Mouse (Mus musculus) heart, adult 2 months (tissue): Measurements from ENCODE around the gene Sfmbt1. TPM values are rescaled to one million over a fixed set of nuclear protein-coding genes. Genes with fewer than 3 reads are reported as not detected.
"Not testable (repeated sequence)": the region's sequence is repeated elsewhere in the genome, so short reads cannot be mapped to it uniquely, and the experiment has no call there.

ENCODE experiments used
- DNase-seq, 2 experiments: peaks; one replicate each; pipeline ENCODE4 v3.0.0; 2021
- H3K27ac ChIP-seq: fragments of 200-600 bp; 2 replicates; pipeline ENCODE4 v1.8.1; 2022
- H3K27me3 ChIP-seq: fragments of 200-500 bp; 2 replicates; pipeline ENCODE4 v1.6.1; 2012; ENCODE audit warnings: mild to moderate bottlenecking, low read length, inconsistent platforms, mixed read lengths; ENCODE audit not compliant: control insufficient read depth, insufficient read depth
- H3K36me3 ChIP-seq: fragments of 200-500 bp; 2 replicates; pipeline ENCODE4 v1.6.1; 2012; ENCODE audit warnings: low read length, inconsistent platforms; ENCODE audit not compliant: control insufficient read depth, insufficient read depth
- H3K4me1 ChIP-seq: fragments of 200-500 bp; 2 replicates; pipeline ENCODE4 v1.6.1; 2011; ENCODE audit warnings: low read length; ENCODE audit not compliant: control insufficient read depth, insufficient read depth
- H3K4me3 ChIP-seq: fragments of 200-600 bp; 2 replicates; pipeline ENCODE4 v1.8.1; 2022
- H3K79me2 ChIP-seq: fragments of 200-500 bp; replicated peaks from 2 replicates; pipeline ENCODE4 v1.6.1; 2012; ENCODE audit warnings: mild to moderate bottlenecking, inconsistent platforms, low read length, moderate library complexity, mixed read lengths; ENCODE audit not compliant: control insufficient read depth, insufficient read depth
- H3K9ac ChIP-seq: fragments of 200-500 bp; 2 replicates; pipeline ENCODE4 v1.6.1; 2012; ENCODE audit warnings: low read depth, mild to moderate bottlenecking, control low read depth, inconsistent platforms, low read length, mixed read lengths
- CTCF ChIP-seq: fragments of 200-600 bp; IDR thresholded peaks from 2 replicates; pipeline ENCODE4 v1.8.1; 2022; ENCODE audit warnings: antibody characterized with exemption, mild to moderate bottlenecking, moderate library complexity
- EP300 ChIP-seq: fragments of 200-500 bp; IDR thresholded peaks from 2 replicates; pipeline ENCODE4 v1.6.1; 2011; ENCODE audit warnings: low read depth, low read length, control low read depth; ENCODE audit not compliant: insufficient read depth
- POLR2A ChIP-seq: fragments of 200-500 bp; IDR thresholded peaks from 2 replicates; pipeline ENCODE4 v1.6.1; 2011; ENCODE audit warnings: mild to moderate bottlenecking, low read depth, low read length, control low read depth; ENCODE audit not compliant: insufficient read depth
- WGBS: fragments of 180-500 bp; shearing (Covaris S2); methylation state at CpG from one replicate; pipeline ENCODE4 v1.1.7; 2018; 5-methylcytosine and 5-hydroxymethylcytosine counted together
- intact Hi-C: fragments of 180-260 bp; cut with DNase I; formaldehyde crosslinking; loops from one replicate; pipeline ENCODE4 v1.15.1; 2025
- polyA plus RNA-seq: library from polyadenylated mRNA; depleted of rRNA; stranded (reverse); fragments of >200 nt; gene quantifications from 2 replicates; pipeline ENCODE4 v1.2.3, GENCODE M21; 2012
- total RNA-seq, 2 experiments: library from RNA; stranded (reverse); gene quantifications; 2 replicates each; pipeline ENCODE4 v1.2.3; 2021

The Sfmbt1 gene
- total and polyA plus RNA-seq, 3 experiments = 1.6 to 14.2 (median 12.9) TPM

DNA sequence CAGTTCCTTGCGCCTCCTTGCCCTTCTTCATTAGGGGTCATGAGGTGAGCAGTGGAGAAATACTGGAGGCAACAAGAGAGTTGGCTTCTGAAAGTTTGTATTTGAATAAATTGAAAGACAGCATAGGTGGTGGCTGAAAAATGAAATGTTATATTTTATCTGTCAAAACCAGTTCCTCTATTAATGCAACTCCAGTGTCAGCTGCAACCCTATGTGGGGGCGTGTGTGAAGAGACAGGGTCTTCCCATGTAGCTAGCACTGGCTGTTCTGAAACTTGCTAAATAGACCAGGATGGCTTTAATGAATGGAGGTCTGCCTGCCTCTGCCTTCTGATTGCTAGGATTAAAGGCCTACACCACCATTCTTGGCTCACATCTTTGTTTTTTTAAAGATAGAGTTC, 2.8 kb upstream of the Sfmbt1 start:
- Histone ChIP-seq H3K4me3 (no peak overlapping the region), H3K27me3 (no peaks in the 10 kb centered on the region), H3K36me3 (peaks cover under 1% of the 10 kb centered on the region; the same call in 1 of the 2 replicates), H3K27ac (no peak overlapping the region), H3K79me2 (no peaks in the 10 kb centered on the region), H3K4me1 (peaks cover under 1% of the 10 kb centered on the region), H3K9ac (no peak overlapping the region)
- WGBS = 99% methylated on average over 2 of the region's 2 CpGs
- intact Hi-C loops = loop anchor here (10.0 kb wide), 1 partner anchor 233 kb away; the partner anchor contains the start of gene Itih1
- TF ChIP-seq CTCF (no peak), POLR2A (no peak), EP300 (no peak)
- DNase-seq = no peak

DNA sequence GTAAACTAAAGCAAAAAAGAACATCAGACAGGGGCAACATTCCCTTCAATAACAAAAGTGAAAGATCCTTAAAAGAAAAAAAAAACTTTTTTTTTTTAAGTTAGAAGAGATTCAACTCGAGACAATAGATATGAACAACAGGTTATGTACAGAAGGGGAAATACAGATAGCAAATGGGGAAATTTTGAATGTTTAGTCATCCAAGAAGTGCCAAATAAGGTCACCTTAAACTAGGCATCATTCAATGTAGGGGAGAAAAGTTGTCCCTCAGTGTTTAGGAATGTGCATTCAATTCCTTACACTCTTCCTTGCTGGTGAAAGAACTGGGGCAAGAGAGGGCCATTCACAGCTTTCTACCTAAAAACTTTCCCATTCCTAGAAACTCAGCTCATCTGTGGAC, 880 bp upstream of the Sfmbt1 start:
- WGBS = 60% methylated on average over 1 of the region's 1 CpGs
- no peaks in the 10 kb centered on the region for H3K79me2 ChIP-seq
- H3K4me1 ChIP-seq = peaks cover 4% of the 10 kb centered on the region
- no peak overlapping the region for H3K27ac ChIP-seq
- H3K36me3 ChIP-seq = peaks cover 3% of the 10 kb centered on the region; the same call in 1 of the 2 replicates
- no peak overlapping the region for H3K9ac ChIP-seq
- intact Hi-C loops = loop anchor here (10.0 kb wide), 1 partner anchor 231 kb away; the partner anchor contains the start of gene Itih1
- no peak for TF ChIP-seq EP300
- DNase-seq = no peak
- no peaks in the 10 kb centered on the region for H3K27me3 ChIP-seq
- H3K4me3 ChIP-seq = no peak overlapping the region

DNA sequence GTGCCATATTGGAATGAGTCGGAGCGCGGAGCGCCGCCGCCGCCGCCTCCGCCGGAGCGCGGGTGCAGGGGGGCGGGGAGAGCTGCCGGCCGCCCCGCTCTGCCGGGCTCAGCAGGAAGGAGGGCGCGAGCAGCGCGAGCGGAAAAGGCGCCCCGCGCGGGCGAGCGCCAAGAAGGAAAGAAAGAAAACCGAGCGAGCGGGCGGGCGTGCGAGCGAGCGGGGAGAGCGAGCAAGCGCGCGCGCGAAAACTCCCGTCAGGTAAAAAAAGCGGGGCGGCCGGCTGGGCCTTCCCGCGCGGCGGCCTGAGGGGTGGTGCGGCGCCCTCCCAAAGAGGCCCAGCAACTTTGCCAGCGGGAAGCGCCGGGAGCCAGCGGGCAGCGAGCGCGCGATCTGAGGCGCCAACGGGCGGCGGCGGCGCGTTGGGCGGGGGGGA, 985 bp downstream of the Sfmbt1 start:
- peak; percentile 87 to 89 for DNase-seq
- under 1% methylated on average over 65 of the region's 68 CpGs for WGBS
- no peaks in the 10 kb centered on the region for H3K27me3 ChIP-seq
- no peak for TF ChIP-seq CTCF
- no peak for TF ChIP-seq EP300
- no peak for TF ChIP-seq POLR2A
- H3K79me2 ChIP-seq = no peaks in the 10 kb centered on the region
- peak overlapping the region; percentile 93 for H3K9ac ChIP-seq
- peak overlapping the region; percentile 90 for H3K27ac ChIP-seq
- intact Hi-C loops = loop anchor here (5.0 to 10.0 kb wide), 3 partner anchors 112 to 229 kb away; partner anchors contain the start of genes Itih1 and Tmem110
- H3K4me3 ChIP-seq = peak overlapping the region; percentile 81
- peaks cover 3% of the 10 kb centered on the region; the same call in 1 of the 2 replicates for H3K36me3 ChIP-seq
- H3K4me1 ChIP-seq = peaks cover 4% of the 10 kb centered on the region

DNA sequence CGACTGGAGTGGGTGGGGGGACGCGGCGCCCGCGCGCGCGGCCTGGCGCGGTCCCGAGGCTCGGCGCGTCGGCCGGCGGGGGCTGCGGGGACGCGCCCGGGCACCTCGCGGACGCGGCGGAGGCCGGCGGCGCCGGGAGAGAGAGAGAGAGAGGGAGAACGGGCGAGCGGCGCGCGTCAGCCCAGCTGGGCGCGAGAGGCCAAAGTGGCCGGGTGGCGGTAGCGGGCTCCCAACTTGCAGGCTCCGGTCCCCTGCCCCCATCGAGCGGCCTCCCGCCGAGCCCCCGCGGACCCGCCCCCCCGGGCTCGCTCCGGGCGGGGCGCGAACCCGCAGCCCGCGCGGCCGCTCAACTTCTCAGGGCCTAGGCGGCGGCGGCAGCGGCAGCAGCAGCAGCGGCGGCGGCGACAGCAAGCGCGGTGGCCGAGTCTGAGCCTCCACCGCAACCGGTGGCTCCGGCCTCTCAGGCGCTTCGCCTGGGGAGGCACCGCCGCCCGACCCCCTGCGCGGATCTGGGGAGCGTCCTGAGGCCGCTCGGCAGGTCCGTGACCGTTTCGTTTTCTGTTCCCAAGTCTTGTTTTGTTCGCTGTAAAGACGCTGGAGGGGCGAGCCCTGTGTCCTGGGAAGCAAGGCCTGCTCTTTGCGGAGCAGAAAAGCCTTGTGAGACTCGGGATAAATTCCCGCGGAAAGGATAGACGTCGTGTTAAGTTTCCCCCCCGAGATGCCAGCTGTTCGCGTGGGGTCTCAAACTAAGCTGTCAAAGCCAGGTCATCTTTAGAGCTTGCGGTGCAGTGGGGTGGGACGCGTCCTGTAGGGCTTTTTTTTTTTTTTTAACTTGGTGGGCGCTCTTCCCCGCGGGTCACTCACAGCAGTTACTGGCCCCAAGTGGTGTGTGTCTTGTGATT, 1.7 kb downstream of the Sfmbt1 start:
- Histone ChIP-seq H3K79me2 (no peaks in the 10 kb centered on the region), H3K9ac (peak overlapping the region; percentile 93), H3K4me1 (peaks cover 4% of the 10 kb centered on the region), H3K4me3 (peak overlapping the region; percentile 81), H3K36me3 (peaks cover 3% of the 10 kb centered on the region; the same call in 1 of the 2 replicates), H3K27ac (peak overlapping the region; percentile 90), H3K27me3 (no peaks in the 10 kb centered on the region)
- 1% methylated on average over 88 of the region's 106 CpGs for WGBS
- TF ChIP-seq POLR2A (no peak), EP300 (no peak), CTCF (no peak)
- intact Hi-C loops = loop anchor here (5.0 to 10.0 kb wide), 3 partner anchors 111 to 228 kb away; partner anchors contain the start of genes Itih1 and Tmem110
- peak; percentile 81 for DNase-seq

DNA sequence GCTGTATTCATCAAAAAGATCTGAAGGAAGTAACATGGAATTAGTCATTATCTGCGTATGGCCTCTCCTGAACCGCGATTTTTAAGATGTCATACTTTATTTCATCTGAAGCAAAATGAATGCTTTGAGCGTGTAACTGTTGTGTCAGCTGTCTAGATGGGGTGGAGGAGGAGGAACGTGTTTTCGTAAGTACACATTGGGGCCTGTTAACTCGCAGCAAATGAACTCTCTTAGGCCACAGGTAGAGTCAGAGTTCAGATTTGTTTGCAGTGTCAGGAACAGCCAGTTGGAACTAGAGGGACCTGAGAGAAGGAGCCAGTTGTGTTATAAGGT, 2.3 kb downstream of the Sfmbt1 start:
- Histone ChIP-seq H3K9ac (peak overlapping the region; percentile 93), H3K27ac (no peak overlapping the region), H3K4me3 (peak overlapping the region; percentile 81), H3K79me2 (no peaks in the 10 kb centered on the region), H3K36me3 (peaks cover 3% of the 10 kb centered on the region; the same call in 1 of the 2 replicates), H3K4me1 (peaks cover 4% of the 10 kb centered on the region), H3K27me3 (no peaks in the 10 kb centered on the region)
- DNase-seq = peak in 1 of 2 experiments; percentile 10
- TF ChIP-seq CTCF (no peak), EP300 (no peak), POLR2A (no peak)
- intact Hi-C loops = loop anchor here (5.0 to 10.0 kb wide), 3 partner anchors 110 to 228 kb away; partner anchors contain the start of genes Itih1 and Tmem110
- WGBS = 13% methylated on average over 7 of the region's 7 CpGs

DNA sequence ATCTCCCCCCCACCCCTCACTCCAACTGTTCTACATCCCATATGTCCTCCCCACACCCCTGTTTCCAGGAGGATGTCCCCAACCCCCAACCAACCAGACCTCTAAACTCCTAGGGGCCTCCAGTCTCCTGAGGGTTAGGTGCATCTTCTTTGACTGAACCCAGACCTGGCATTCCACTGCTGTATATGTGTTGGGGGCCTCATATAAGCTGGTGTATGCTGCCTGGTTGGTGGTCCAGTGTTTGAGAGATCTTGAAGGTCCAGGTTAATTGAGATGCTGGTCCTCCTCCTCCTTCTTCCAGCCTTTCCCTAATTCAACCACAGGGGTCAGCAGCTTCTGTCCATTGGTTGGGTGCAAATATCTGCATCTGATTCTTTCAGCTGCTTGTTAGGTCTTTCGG, 4.0 kb downstream of the Sfmbt1 start:
- not testable (repeated sequence) for H3K4me1 ChIP-seq, H3K27me3 ChIP-seq, H3K79me2 ChIP-seq, H3K27ac ChIP-seq, H3K9ac ChIP-seq, DNase-seq, H3K4me3 ChIP-seq, H3K36me3 ChIP-seq
- intact Hi-C loops = loop anchor here (5.0 to 10.0 kb wide), 3 partner anchors 109 to 226 kb away; partner anchors contain the start of genes Itih1 and Tmem110
- WGBS = 100% methylated on average over 1 of the region's 1 CpGs
